Mouse (Mus musculus) ES-E14 (cell line): ENCODE results near the gene Hrh2. TPM values are rescaled to one million over a fixed set of nuclear protein-coding genes. Genes with fewer than 3 reads are reported as not detected.

ENCODE experiments used
- DNase-seq: peaks from one replicate; pipeline ENCODE4 v3.0.0-alpha.2; 2013; ENCODE audit warnings: low read depth, low spot score
- H3K27ac ChIP-seq: 2 replicates; pipeline ENCODE4 v1.5.1; 2012; ENCODE audit warnings: low read depth, mild to moderate bottlenecking, low read length, moderate library complexity, mixed read lengths; ENCODE audit not compliant: poor library complexity, insufficient read depth, severe bottlenecking
- H3K36me3 ChIP-seq: 2 replicates; pipeline ENCODE4 v1.6.1; 2012; ENCODE audit warnings: mild to moderate bottlenecking, low read length, moderate library complexity, mixed read lengths; ENCODE audit not compliant: control insufficient read depth, poor library complexity, insufficient read depth, severe bottlenecking
- H3K4me1 ChIP-seq, 2 experiments: fragments of 150-350 bp in 1 of 2; sonication (generic) in 1 of 2; 2 replicates each; pipeline ENCODE4 v1.6.1; 2012; ENCODE audit warnings: low read length in 2 of 2, mild to moderate bottlenecking in 1 of 2, mixed read lengths in 1 of 2; ENCODE audit not compliant: control insufficient read depth in 2 of 2, insufficient read depth in 2 of 2, poor library complexity in 1 of 2
- H3K4me3 ChIP-seq, 2 experiments: fragments of 150-350 bp in 1 of 2; sonication (generic) in 1 of 2; 2 replicates each; pipeline ENCODE4 v1.5.1; 2012; ENCODE audit warnings: low read length in 2 of 2, low read depth in 1 of 2, mild to moderate bottlenecking in 1 of 2, mixed read lengths in 1 of 2; ENCODE audit not compliant: insufficient read depth in 1 of 2, poor library complexity in 1 of 2, severe bottlenecking in 1 of 2
- H3K9ac ChIP-seq: 2 replicates; pipeline ENCODE4 v1.6.1; 2012; ENCODE audit warnings: low read depth, mild to moderate bottlenecking, low read length, mixed read lengths; ENCODE audit not compliant: poor library complexity, insufficient read depth, severe bottlenecking
- H3K9me3 ChIP-seq: fragments of 150-350 bp; sonication (generic); 2 replicates; pipeline ENCODE4 v1.6.1; 2012; ENCODE audit warnings: low read depth, mild to moderate bottlenecking, low read length; ENCODE audit not compliant: control insufficient read depth, insufficient read depth
- CHD2 ChIP-seq: IDR thresholded peaks from 2 replicates; pipeline ENCODE4 v1.6.1; 2014; ENCODE audit warnings: mild to moderate bottlenecking, low read depth, low read length, inconsistent platforms
- HCFC1 ChIP-seq: IDR thresholded peaks from 2 replicates; pipeline ENCODE4 v1.6.1; 2012; ENCODE audit warnings: low read length, inconsistent platforms, borderline replicate concordance; ENCODE audit not compliant: insufficient read depth
- MAFK ChIP-seq: IDR thresholded peaks from 2 replicates; pipeline ENCODE4 v1.6.1; 2014; ENCODE audit warnings: mild to moderate bottlenecking, low read depth, low read length, inconsistent platforms; ENCODE audit not compliant: insufficient read depth
- ZC3H11A ChIP-seq: IDR thresholded peaks from 2 replicates; pipeline ENCODE4 v1.6.1; 2012; ENCODE audit warnings: low read depth, mild to moderate bottlenecking, inconsistent platforms, low read length, borderline replicate concordance
- ZNF384 ChIP-seq: IDR thresholded peaks from 2 replicates; pipeline ENCODE4 v1.6.1; 2012; ENCODE audit warnings: low read depth, low read length, inconsistent platforms
- in situ Hi-C, 2 experiments: fragments of 600-800 bp; cut with MboI; formaldehyde crosslinking; loops; one replicate each; pipeline ENCODE4 v1.15.1; 2025; ENCODE audit warnings: low sequenced_read_pairs in 2 of 2, inconsistent platforms in 1 of 2; ENCODE audit not compliant: unreplicated experiment in 2 of 2
- total RNA-seq: library from RNA; depleted of rRNA; stranded (reverse); fragments of 300-350 nt; gene quantifications from 2 replicates; pipeline ENCODE4 v1.2.3, GENCODE M21; 2012

Gene Hrh2
- total RNA-seq, 1 experiment = 0.62 TPM

DNA sequence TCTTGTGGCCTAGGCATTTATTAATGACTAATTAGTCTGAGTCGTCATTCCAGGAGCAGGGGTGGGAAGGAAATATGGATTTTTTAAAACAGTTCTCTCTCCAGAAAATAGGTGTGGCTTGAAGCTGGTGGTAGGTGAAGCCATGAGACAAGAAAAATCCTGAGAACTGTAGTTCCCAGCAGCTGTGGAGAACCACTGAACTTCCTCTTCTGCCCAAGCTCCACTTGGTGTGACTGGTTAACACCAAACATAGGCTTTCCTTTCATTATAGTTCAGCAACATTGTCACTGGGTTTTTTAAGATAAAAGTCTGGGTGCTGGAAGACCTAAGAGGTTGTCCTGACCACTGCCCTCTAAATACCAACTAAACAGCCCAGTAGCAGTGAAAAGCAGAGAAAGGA lies 31.4 kb upstream of the Hrh2 start:
- in situ Hi-C loops = no loop called here

GRCm38 (mm10) chr13:54161514-54161913 lies 30.4 kb upstream of the Hrh2 start:
- H3K4me1 ChIP-seq = peaks cover 18 to 29% of the 10 kb centered on the region in 2 experiments
- no peaks in the 10 kb centered on the region for H3K36me3 ChIP-seq
- DNase-seq = no peak
- no peaks in the 10 kb centered on the region for H3K9me3 ChIP-seq
- no peak overlapping the region for H3K4me3 ChIP-seq
- in situ Hi-C loops = no loop called here
- TF ChIP-seq HCFC1 (no peak), ZC3H11A (no peak), ZNF384 (no peak), CHD2 (no peak), MAFK (no peak)
- no peak overlapping the region for H3K9ac ChIP-seq
- no peak overlapping the region for H3K27ac ChIP-seq

More for the DNA sequence above, 31.4 kb upstream of the Hrh2 start:
- Histone ChIP-seq H3K4me1 (peaks cover 18 to 28% of the 10 kb centered on the region in 2 experiments), H3K4me3 (no peak overlapping the region), H3K36me3 (no peaks in the 10 kb centered on the region), H3K9ac (no peak overlapping the region), H3K27ac (no peak overlapping the region), H3K9me3 (no peaks in the 10 kb centered on the region)
- TF ChIP-seq ZNF384 = no peak
- DNase-seq = no peak

DNA sequence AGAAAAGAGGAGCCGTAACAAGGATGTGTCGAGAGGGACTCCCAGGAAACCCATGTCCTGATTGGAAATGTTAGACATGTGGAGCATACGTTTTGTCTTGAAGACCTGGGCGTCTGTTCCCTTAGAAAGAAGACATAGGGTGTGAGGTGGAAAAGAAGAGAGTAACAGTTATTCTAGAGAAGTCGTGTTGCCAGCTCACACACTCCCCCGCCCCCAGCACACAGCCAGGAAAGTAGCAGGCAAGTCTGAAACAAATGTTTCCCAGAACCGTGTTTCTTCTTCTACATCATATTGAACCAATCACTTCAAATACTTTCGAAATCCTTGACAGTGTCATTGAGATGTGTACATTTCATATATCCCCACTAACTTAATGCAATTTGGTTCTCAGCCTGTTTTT lies 28.6 kb upstream of the Hrh2 start:
- no peak for DNase-seq
- H3K36me3 ChIP-seq = no peaks in the 10 kb centered on the region
- no peak for TF ChIP-seq ZNF384
- in situ Hi-C loops = no loop called here
- peaks cover 11 to 15% of the 10 kb centered on the region in 2 experiments; a peak in 3 of 4 replicates for H3K4me1 ChIP-seq
- no peak overlapping the region for H3K4me3 ChIP-seq
- H3K9me3 ChIP-seq = no peaks in the 10 kb centered on the region
- H3K9ac ChIP-seq = no peak overlapping the region
- no peak overlapping the region for H3K27ac ChIP-seq

DNA sequence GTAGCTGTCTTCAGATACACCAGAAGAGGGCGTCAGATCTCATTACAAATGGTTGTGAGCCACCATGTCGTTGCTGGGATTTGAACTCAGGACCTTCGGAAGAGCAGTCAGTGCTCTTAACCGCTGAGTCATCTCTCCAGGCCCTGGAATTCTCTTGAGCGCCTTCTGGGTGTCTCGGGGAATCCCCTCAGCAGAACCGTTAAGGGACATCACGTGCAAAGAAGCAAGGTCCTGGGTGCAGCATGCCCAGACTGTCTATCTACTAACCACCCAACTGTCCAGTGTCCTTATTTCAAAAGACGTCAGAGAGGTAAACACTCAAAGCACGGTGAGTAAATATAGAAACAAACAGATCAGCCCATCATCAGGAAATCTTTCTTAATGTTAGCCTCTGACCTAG lies 27.5 kb upstream of the Hrh2 start:
- H3K9me3 ChIP-seq = no peaks in the 10 kb centered on the region
- no peak overlapping the region for H3K4me3 ChIP-seq
- H3K27ac ChIP-seq = no peak overlapping the region
- peaks cover 8 to 12% of the 10 kb centered on the region in 2 experiments; a peak in 3 of 4 replicates for H3K4me1 ChIP-seq
- no peaks in the 10 kb centered on the region for H3K36me3 ChIP-seq
- no peak overlapping the region for H3K9ac ChIP-seq
- TF ChIP-seq CHD2 (no peak), ZNF384 (no peak), MAFK (no peak), HCFC1 (no peak), ZC3H11A (no peak)
- in situ Hi-C loops = no loop called here
- DNase-seq = no peak

DNA sequence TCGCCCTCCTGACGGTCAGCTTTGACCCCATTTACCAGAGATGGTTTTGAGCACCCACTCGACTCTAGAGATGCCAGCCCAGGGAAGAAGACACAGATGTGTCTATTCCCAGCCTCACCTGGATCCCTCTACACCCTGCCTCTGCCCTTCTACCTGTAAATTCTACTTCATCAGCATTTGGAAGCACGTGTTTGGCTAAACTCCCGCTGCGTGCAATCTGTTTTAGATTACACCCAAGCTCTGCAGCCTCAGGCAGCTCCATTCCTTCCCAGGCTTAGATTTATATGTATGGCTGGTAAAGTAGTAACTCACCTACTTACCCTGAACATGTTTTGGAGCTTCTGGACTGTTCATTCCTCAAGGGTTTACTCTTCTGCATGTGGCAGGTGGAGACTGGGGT lies 26.9 kb upstream of the Hrh2 start:
- in situ Hi-C loops = no loop called here
- DNase-seq = no peak

More for the DNA sequence above, 26.9 kb upstream of the Hrh2 start:
- Histone ChIP-seq H3K9me3 (no peaks in the 10 kb centered on the region), H3K4me1 (peaks cover 6 to 7% of the 10 kb centered on the region in 2 experiments; a peak in 2 of 4 replicates), H3K27ac (no peak overlapping the region), H3K36me3 (no peaks in the 10 kb centered on the region), H3K4me3 (no peak overlapping the region), H3K9ac (no peak overlapping the region)
- no peak for TF ChIP-seq MAFK
- TF ChIP-seq ZNF384 = no peak
- no peak for TF ChIP-seq ZC3H11A
- no peak for TF ChIP-seq HCFC1
- TF ChIP-seq CHD2 = no peak
